Mouse (Mus musculus) left cerebral cortex, adult 8-10 months (tissue): ENCODE measurements around the gene Tns1. TPM values are rescaled to one million over a fixed set of nuclear protein-coding genes. Genes with fewer than 3 reads are reported as not detected.

Experiments used
- DNase-seq, 2 experiments: peaks; one replicate each; pipeline ENCODE4 v3.0.0; 2022; ENCODE audit warnings: low spot score in 2 of 2
- total RNA-seq, 4 experiments: library from RNA; stranded (reverse); gene quantifications; 2 replicates each; pipeline ENCODE4 v1.2.4; 2022

Gene Tns1
- total RNA-seq, 4 experiments from 2014 or later, result 40.6 to 59.2 (median 49.2) TPM

DNA sequence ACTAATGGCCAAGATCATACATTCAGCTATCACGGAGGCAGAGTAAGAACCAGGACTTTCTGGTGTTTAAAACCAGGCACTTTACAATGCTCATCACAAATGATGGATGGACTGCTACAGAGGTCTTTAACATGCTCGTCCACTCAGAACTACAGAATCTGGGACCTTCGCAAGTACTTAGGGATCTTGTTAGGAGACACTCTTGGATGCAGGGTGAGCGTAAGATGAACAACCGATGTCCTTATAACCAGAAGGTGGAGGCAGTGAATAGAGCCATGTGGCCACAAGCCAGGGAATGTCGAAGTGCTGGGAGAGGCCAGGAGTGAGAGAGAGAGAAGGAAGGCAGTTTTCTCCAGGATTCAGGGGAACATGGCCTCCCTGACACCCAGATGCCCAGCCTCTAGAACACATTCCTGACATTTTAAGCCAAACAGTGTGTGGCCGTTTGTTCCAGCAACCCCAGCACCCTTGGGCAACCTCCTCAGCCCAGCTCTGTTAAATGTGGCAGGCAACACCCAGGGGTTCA is 130.3 kb downstream of the Tns1 start:
- no peak for DNase-seq

DNA sequence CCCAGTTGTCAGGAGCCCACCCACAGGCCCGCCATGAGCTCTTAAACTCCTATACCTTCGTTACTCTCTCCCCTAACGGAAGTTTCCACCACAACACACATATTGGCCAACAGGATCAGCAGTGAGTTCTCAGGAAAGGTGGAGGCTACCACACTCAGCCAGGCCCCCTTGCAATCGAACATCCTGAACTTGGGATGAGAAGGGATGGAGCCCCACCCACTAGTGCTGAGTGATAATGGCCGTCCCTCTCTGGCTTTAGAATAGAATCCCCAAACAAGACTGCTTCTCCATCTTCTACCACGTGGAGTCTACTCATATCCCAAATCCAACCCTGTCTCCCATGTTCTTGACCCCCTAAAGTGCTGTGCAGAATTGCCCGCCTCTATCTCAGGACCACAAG is 131.0 kb downstream of the Tns1 start:
- no peak for DNase-seq

DNA sequence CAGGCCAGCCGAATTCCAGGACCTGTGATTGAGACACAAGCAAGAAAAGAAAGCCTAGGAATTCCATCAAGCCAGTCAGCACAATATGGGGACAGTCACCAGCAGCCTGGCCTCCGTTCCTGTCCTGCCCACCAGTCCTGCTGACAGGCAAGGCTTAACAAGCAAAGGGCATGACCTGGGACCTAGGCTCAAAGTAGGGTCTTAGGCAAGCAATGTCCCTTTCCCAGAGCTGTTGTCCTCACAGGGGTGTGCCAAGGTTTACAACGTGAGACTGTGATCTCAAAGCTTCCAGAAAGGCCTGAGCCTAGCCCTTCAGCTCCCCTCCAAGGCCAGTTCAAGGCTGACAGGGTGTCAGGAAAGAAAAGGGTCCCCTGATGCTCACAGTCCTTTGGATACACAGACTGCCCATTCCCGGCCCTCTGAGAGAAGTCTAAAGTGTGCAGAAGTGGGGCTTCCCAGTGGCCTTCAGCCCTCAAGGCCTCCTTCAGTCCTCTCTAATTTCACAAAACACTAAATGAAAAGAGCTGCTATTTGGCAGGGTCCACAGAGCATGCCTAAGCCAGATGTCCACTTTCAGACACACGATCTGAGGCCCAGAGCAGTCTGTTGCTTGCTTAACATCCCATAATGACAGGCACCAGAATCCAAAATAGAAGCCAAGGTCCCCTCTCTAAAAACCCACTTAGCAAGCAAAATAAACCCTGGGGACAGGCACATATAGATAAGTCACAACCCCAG is 131.9 kb downstream of the Tns1 start:
- DNase-seq, result no peak

DNA sequence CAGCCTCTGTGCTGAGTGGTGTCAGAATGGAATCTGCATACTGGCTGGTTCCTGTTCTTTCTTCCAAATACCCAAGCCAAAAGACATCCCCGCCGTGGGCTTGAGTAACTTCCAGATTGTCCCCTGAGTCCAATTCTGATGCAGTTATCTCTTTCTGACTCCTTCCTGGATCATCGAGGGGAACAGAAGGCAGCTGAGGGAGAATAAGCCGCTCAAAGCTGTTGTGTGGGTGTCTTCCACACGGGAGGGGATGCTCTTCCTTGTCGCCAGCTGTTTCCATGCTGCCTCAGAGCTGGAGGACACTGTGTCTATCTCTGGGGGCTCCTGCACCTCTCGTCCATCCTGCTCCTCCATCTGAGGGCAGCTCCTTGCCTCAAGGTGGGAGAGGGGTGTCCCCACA is 133.0 kb downstream of the Tns1 start:
- peak in 1 of 2 experiments; percentile 57 for DNase-seq

DNA sequence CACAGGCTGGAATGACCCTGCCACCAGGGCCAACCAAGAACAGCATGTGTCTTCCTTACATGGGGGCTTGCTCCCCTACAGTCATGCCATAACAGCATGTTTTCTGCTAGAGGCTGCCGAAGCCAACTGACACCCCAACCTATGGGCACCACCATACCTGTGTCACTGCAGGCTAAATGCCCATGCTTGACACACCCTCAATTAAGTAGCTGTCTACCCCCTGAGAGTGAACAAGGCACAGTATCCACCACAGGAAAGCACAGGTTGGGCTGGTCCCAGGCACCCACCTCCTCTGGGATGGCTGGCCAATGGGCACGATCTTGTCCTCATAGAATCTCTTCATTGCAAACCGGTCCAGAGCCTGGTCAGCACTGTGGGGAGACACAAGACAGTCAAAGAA is 134.2 kb downstream of the Tns1 start:
- DNase-seq, result no peak

DNA sequence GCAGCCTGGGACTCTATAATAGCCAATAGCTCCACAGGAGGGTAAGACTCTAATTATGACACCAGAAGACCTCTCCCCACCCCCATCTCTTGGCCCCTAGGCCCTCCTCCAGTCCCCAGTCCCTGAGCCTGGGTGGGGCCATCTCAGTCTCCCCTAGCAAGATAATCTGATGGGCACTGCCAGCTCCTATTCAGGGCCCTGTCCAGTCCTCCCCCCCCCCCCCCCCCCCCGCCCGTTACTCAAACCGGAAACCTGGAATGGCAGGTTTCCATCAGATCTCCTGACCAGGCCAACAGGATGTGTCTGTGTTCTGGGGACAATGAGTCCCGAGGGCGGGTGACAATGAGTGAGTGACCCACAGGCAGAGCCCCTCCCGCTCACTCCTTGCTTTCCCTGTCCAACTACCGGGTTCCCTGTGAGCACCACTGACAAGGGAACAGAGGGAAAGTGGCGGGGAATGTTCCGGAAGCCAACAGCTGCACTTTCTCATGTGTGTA is 136.5 kb downstream of the Tns1 start:
- no peak for DNase-seq

DNA sequence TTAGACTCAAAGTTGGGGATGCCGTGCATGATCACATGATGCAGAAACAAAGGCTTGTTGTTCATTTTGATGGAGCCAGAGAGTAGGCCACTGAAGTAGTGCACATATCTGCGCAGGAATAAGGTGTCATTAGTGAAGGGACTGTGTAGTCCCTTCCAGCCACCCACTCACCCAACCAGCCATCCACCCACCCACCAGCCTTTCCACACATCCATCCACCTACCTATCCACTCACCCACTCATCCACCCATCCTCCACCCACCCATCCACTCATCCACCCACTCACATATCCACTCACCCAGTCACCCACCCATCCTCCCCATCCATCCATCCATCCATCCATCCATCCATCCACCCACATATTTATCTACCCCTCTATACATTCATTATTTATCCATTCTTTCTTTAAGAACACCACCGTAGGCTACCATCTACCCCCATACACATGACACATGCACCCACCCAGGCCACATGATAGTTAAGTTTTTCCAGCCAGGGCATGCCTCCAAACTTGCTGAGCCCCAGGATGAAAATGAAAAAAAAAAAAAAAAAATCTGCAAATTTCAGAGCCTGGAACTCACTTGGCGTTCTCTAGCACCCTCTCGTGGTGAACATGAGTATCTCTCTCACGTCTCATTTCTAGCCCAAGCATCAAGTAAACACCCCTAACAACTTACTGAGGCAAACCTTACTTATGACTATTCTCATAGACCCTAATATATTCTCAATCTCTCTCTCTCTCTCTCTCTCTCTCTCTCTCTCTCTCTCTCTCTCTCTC is 137.8 kb downstream of the Tns1 start:
- DNase-seq, result no peak

DNA sequence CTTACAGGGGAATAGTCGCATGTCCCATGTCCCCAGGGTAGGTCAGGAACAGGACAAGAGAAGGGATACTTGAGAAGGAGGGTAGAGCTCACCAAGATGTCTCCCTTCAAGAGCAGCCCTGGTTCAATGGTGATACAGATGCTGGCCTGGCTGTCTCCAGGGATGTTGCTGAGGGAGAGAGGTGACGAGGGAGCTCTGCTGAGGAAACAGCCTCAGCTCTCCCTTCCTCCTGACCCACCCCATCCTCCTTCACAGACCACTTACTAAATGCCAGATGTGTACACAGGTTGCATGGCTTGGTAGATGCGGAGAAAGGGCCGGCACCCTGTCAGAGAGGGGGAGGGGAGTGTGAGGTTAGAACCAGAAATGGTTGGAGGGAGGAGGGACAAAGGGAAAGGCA is 138.6 kb downstream of the Tns1 start:
- DNase-seq, result no peak

DNA sequence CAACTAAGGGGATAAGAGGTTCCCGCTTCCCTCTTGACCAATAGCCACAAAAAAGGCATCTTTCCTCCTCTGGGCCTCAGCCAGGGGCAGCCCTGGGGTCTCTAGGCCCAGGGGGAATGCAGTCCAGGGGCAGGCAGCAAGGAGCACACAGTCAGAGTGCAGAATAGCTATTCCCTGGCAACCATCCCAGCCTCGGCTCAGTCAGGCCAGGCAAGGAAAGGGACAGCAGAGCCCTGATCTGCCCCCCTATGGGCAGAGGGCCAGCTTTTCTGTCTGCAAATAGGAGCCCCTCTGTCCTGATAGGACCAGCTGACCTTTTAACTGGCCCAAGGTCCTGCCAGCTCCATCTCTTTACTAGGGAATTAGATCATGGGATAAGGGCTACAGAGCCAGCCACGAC is 145.0 kb downstream of the Tns1 start:
- peak in 1 of 2 experiments; percentile 67 for DNase-seq

DNA sequence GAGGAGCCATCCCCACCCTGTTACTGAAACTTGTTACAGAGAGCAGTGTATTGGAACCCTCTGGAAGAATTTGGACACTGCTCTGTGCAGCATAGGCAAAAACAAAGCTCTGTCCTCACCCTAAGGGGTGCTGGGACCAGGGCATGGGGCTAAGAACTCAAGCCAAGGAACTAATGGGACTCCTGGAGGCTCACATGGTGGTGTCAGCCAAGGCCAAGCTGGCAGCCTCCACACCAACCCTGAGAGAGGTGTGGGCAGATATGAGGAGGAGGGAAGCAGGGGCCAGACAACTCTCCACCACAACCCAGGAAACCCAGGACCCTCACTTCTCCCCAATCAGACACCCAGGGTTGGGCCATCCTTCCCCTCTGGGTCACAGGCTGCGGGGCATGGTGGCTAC is 145.7 kb downstream of the Tns1 start:
- no peak for DNase-seq

DNA sequence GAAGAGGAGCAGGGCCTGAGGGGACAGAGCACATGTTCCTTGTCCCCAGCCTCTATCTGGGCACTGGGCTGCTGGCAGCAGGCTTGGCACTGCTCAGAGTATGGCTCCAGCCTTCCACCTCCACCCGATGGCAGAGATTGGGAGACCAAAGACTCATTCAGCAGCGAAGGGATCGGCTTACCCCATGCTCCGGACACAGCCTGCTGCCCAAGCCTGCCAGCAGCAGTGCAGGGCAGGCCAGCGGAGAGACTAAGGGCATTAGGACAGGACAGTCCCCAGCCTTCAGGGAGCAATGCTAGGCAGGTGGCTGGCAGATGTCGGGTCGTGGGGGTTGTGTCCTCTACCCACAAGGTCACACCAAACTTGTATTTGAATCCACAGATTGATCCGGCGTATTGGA is 150.3 kb downstream of the Tns1 start:
- DNase-seq, result no peak

DNA sequence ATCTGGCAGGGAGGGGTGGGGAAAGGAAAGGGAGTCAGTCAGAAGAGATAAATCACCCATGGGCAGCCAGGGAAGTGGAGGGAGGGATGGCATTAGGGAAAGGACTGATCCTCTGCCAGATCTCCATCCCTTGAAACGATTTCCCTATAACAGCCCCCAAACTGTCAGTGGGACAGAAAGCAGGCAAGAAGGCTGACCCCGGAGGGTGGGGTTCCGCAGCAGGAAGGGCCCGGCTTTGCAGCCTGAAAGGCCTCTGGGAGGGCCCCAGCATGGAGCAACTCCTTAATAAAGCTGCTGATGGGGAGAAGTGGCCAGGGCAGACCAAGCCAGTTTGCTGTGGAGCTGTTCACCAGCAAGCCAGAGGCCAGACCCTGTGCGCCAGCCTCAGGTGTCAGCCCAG is 151.5 kb downstream of the Tns1 start:
- no peak for DNase-seq

DNA sequence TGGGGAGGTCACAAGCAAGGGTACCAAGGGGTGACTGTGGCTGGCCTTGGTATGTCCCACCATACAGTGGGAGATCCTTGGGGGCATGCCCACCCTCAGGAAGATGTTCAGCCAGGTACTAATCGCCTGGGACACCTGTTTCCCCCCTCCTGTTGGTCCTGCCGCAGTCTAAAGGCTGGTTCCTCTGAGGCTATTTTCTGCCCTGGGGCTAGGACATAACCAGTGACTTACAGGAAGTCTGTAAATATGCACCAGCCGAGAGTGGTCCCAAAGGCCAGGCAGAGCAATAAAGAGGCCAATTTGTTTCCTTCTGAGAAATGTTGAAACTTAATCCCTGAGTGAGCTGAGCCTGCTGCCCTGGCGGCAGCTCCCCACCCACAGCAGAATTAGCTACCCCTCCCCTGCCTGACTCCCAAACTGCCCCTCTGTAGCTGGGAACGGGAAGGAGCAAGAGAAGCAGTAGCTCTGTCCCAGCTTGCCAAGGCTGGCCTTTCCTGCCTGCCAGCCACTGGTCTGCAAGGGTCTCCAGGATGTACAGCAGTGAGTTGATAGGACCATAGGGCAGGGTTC is 154.0 kb downstream of the Tns1 start:
- no peak for DNase-seq

DNA sequence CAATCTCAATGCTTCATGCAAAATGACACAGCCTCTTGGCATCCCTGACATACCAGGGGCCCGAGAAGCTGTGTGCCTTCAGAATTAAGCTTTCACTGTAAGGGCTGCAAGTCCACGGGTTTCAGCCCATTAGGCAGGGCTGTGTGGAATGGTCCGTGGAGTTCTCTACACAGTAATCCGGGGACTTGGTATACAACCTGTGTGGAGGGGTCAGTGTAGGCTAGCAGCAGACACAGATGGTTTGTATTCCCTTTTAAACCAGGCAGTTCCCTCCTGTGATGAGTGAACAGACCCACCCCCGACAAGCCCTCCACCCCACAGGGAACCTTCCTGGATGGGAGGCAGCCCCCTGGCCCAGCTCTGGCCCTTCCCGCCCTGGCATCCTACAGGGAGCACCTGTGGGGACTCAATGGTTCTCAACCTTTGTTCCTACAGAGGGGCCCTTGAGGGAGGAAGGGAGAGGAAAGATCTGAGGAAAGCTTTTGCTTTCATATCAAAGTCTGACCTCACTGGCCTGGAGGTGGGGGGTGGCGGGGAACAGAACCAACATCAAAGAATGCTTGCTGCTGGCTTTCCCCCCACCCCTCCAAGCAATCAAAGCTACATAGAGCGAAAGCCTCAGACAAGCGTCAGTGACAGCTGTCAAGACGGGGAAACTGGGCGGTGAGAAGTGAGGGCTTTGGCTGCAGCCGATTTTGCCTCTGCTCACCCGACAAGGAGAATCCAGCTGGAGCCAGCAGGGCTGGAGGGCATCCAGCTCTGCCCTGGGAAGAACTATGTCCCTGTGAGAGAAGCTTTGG is 155.3 kb downstream of the Tns1 start:
- DNase-seq, result no peak

DNA sequence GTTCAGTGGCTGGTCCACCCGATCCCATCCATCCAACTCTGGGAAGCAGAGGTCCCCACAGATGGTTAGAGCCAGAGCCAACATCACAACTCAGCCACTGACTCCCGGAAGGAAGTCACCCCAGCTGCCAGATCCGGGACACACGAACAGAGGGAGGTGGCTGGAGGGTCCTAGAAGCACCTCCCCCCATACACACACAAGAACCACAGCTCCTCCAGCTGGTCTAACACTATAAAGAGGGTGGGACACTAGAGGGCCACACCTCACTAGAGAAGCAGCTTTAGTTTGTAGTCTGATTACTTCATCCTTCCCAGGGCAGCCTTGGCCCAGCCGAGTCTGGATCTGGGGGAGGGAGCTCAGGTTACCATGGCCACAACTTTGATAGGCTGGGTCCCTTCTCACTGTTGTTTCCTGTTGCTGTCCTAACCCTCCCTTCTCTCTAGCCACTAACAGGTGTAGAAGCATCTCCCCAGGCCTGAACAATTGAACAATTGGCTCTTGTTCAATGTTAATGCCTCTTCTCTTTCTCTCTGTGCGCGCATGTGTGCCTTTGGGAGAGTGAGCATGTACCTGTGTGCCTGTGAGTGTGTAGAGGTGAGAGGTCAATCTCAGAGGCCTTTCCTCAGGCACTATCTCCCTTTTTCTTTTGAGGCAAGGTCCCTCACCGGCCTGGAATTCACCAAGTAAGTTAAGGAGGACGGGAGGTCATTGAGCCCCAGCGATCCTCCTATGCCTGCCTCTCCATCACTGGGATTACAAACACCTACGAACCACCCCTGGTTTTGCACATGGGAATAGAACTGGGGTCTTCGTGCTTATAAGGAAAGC is 157.6 kb downstream of the Tns1 start:
- DNase-seq, result no peak

DNA sequence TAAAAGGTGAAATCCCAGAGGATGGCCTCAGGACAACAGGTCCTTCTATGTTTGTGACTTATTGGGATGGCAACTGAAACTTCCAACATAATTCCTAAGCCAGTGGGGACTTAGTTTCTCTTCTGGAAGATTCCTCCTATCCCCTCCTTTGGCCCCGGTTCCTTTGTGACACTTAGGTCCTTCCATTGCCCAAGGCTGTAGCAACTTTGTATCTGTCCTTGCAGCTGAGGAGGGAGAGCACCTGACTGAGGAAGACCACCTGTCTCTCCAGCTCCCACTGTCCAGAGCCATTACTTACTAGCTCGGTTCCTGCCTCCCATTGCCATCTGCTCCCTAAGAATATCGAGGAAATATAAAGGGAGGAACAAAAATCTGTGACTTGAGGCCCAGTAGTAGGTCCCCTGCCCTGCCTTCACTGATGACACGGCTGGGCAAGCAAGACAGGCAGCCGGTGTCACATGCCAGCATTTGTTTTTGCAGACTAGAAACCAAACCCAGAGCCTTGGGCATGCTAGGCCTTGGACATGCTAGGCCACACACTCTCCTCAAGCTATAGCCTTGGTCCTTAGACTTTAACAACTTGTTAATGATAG is 160.0 kb downstream of the Tns1 start:
- DNase-seq, result no peak

DNA sequence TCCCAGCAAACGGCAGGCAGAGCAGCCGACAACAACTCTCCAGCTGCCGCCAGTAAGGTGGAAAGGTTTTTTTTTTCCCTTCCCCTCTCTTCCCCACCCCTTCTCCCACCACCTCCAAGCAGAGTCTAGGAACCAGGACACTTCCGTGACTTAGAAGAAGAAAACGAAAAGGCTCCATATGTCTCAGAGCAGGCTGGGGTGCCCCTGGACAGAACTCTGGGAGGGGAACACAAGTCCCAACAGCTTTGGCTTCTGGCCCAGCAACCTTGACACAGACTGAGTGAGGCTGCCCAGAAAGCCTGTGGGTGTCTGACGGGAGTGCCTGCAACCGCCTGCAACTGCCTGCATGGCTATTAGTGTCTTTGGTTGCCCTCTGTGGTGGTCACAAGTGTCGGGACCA is 160.6 kb downstream of the Tns1 start:
- DNase-seq, result no peak

DNA sequence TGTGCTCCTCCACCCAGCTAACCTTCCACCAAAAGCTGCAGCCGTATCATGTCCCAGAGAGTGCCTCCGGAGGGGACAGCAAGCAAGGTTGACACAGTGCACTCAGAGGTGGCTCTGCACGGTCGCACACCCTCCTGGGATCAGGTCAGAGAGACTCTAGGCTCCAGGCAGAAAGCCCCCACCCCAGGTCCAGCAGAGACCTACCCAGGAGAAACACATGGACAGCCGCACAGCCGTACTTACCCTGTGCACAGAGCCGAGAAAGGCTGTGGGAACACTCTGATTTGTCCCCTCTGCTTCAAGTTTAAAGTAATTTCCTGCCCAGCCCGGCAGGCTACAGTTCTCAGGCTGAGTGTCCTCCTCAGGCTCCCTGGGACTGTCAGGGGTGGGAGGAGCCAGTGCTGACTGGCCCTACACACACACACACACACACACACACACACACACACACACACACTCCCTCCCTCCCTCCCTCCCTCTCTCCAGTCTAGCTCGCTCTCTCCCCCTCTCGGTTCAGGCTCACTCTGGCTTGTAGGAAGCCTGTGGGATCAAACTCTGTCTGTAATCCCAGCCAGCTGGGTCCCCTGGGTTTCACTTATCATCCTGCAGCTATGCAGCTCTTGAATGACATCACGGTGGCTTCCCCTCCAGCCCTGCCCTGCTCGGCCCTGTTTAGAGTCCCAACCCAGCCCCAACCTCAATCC is 161.4 kb downstream of the Tns1 start:
- DNase-seq, result peak in 1 of 2 experiments; percentile 33

DNA sequence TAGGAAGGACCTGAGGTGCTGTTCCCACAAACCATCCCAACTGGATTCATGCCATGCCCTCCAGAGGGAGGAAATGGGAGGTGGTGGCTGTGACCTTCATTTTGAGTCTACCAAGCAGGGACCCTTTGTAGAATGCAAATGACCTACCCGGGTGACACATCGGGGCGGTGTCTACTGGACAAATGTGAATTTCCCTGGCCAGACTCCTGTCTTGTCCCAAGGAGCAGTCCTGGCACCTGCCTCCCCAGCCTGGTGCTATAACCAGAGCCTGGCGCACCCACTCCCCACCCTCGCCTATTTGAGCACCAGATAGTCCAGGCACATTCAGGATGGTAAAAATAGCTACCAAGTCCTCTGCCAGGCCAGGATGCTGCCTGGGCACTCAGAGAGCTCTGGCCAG is 162.2 kb downstream of the Tns1 start:
- no peak for DNase-seq
